Mouse (Mus musculus) adrenal gland (tissue): ENCODE results near the gene Apoh.

Experiments
- intact Hi-C: fragments of 180-260 bp; cut with DNase I; formaldehyde crosslinking; loops from one replicate; pipeline ENCODE4 v1.15.1; 2025

Gene Apoh

DNA sequence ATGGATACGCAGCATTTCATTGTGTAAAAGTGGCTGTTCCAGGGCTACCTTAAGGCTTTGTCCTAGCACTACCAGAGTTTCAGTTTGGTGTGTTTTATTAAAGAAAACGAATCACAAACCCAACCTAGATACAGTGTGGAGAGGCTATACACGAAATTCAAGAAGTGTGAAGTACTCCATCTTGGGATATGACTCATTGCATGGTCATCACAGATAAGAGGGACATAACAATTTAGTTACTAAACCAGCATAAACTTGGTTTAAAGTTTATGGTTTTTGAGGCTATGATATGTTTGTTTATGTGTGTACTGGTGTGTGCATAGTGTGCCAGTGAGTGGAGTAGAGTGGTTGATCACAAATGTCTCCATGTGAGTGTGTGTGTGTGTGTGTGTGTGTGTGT lies 116.4 kb downstream of the Apoh start:
- intact Hi-C loops = no loop called here
